Mouse (Mus musculus) megakaryocyte, embryonic 14.5 days (primary cell): ENCODE data around the gene B130006D01Rik.

Source experiments
- FLI1 ChIP-seq: IDR thresholded peaks from 2 replicates; pipeline ENCODE4 v1.6.1; 2012; ENCODE audit warnings: low read length, inconsistent platforms, mixed read lengths
- GATA1 ChIP-seq: IDR thresholded peaks from 3 replicates; pipeline ENCODE4 v1.6.1; 2012; ENCODE audit warnings: mixed read lengths, low read length, inconsistent platforms, borderline replicate concordance

DNA sequence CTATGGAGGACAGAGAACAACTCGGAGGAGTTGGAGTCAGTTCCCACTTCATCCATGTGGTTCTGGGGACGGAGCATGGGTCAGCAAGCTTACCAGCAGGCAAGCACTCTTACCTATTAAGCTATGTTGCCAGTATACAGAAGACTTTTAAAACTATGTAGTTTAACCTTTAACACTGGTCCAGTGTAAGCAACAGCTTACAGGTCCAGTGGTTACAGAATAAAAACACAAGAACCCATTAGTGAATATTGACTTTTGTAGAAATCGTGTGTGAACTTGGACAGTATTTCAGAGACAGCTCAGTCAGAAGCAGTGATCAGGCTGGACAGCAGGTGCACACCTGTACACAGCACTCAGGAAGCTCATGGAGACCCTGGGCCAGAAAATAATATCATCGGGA lies 1.1 kb downstream of the B130006D01Rik start:
- TF ChIP-seq GATA1 (no peak), FLI1 (no peak)
